Mouse (Mus musculus) C2C12 (cell line): ENCODE data around the gene Rsph1. TPM values are rescaled to one million over a fixed set of nuclear protein-coding genes. Genes with fewer than 3 reads are reported as not detected.

Source experiments
- H3K27me3 ChIP-seq: one replicate; pipeline ENCODE4 v1.6.1; 2011; ENCODE audit not compliant: control insufficient read depth, insufficient read depth, insufficient read length
- H3K36me3 ChIP-seq: one replicate; pipeline ENCODE4 v1.6.1; 2011; ENCODE audit not compliant: control insufficient read depth, insufficient read depth
- H3K4me3 ChIP-seq: one replicate; pipeline ENCODE4 v1.5.1; 2011; ENCODE audit warnings: mild to moderate bottlenecking, control low read depth; ENCODE audit not compliant: poor library complexity, insufficient read depth, severe bottlenecking
- H3K79me2 ChIP-seq: one replicate; pipeline ENCODE4 v1.6.1; 2011; ENCODE audit not compliant: control insufficient read depth, insufficient read depth
- H3K79me3 ChIP-seq: one replicate; pipeline ENCODE4 v1.6.1; 2011; ENCODE audit warnings: low read depth, control low read depth
- H3ac ChIP-seq: one replicate; pipeline ENCODE3; 2011; ENCODE audit warnings: low read depth; ENCODE audit not compliant: control insufficient read depth, insufficient read length
- CEBPB ChIP-seq: IDR thresholded peaks from one replicate; pipeline ENCODE4 v1.6.1; 2011; ENCODE audit warnings: low read depth, mild to moderate bottlenecking, control low read depth, moderate library complexity
- CTCF ChIP-seq: IDR thresholded peaks from one replicate; pipeline ENCODE4 v1.5.1; 2011; ENCODE audit not compliant: control insufficient read depth, insufficient read depth, insufficient read length
- FOSL1 ChIP-seq: IDR thresholded peaks from one replicate; pipeline ENCODE4 v1.8.0; 2011; ENCODE audit warnings: mild to moderate bottlenecking, low read length; ENCODE audit not compliant: poor library complexity, insufficient read depth, severe bottlenecking
- MAX ChIP-seq: IDR thresholded peaks from one replicate; pipeline ENCODE4 v1.6.1; 2011; ENCODE audit warnings: mild to moderate bottlenecking, control low read depth
- MYOD1 ChIP-seq: IDR thresholded peaks from one replicate; pipeline ENCODE4 v1.6.1; 2011; ENCODE audit warnings: low read depth; ENCODE audit not compliant: control insufficient read depth, insufficient read length
- MYOG ChIP-seq: IDR thresholded peaks from one replicate; pipeline ENCODE4 v1.6.1; 2011; ENCODE audit not compliant: control insufficient read depth, insufficient read length; ENCODE audit errors: extremely low read depth
- USF1 ChIP-seq: IDR thresholded peaks from one replicate; pipeline ENCODE4 v1.6.1; 2011; ENCODE audit warnings: low read depth, mild to moderate bottlenecking, control low read depth, moderate library complexity
- polyA plus RNA-seq: library from polyadenylated mRNA; unstranded; fragments of >200 nt; fragmentation: generic; extraction: Trizol; gene quantifications from one replicate; pipeline ENCODE4 v1.2.1, GENCODE M21; 2012; ENCODE audit warnings: missing spikeins

The Rsph1 gene
- polyA plus RNA-seq, 1 experiment, result 0.20 TPM

DNA sequence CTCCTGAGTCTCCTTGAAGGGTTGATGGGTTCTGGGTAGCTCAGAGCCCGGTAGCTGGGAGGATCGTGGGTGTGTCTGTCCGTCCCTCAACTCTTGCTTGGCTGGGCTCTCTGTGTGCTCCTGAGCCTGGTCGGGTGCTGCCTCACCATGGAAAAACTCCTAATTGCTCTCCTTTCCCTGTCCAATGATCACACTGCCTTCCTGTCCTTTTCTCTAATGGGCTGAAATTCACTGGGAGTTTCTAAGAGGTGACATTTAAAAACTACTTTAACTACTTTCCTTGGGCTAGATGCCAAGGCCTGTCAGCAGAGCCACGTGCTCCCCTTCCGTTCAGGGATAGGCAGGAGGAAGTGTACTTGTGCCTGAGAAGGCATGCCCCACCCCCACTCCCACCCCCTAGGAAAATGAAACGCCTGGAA is 20.3 kb upstream of the Rsph1 start:
- Histone ChIP-seq H3K79me2 (no peaks in the 10 kb centered on the region), H3K36me3 (no peaks in the 10 kb centered on the region), H3K4me3 (no peak overlapping the region), H3K27me3 (peaks cover 19% of the 10 kb centered on the region), H3K79me3 (no peaks in the 10 kb centered on the region), H3ac (no peak overlapping the region)
- TF ChIP-seq MAX (no peak), MYOG (no peak), MYOD1 (no peak), CEBPB (no peak), USF1 (no peak), FOSL1 (no peak)

DNA sequence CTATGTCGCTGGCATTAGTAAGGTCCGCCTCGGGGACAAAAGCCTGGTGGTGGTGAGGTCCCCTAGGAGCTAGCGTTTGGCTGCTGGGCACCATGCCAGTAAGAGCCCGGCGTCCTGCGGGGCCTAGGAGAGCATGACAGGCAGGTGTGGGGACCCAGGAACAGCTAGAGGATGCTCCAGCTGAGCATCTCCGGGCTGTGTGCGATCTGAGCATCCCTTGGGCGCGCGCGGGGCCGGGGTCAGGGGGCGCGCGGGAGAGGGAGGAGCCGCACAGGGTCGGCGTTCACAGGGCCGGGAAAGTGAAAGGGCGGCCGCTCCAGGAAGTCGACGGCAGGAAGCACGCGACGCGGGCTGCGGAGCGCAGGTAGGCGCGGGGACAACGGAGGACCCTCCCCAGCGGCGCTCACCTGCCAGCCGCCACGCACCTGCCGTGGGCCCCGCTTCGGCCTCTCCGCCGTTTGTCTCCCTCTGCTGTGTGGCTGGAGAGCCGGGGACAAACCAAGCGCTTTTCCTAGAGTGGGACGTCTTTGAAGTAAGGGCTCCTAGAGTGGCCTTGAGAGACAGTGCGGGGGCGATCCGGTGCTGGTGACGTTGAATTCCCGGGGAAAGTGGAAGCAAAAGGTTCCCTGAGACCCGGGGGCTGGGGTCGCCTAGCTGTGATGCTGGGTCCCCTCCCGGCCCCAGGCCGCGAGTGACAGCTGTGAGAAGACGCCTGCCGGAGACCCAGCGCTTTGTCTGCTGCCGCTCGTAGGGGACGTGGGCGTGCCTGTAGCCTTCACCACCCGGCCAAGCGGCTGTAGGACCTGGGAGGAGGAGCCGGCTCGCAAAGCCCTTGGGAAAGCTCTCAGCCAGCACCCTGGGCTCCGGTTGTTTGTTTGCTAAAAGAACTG is 19.0 kb upstream of the Rsph1 start:
- Histone ChIP-seq H3ac (no peak overlapping the region), H3K4me3 (no peak overlapping the region), H3K79me3 (no peaks in the 10 kb centered on the region), H3K27me3 (peaks cover 19% of the 10 kb centered on the region), H3K36me3 (no peaks in the 10 kb centered on the region), H3K79me2 (no peaks in the 10 kb centered on the region)
- TF ChIP-seq MAX (no peak), MYOG (no peak), CEBPB (no peak), USF1 (no peak), MYOD1 (no peak), CTCF (no peak), FOSL1 (no peak)

DNA sequence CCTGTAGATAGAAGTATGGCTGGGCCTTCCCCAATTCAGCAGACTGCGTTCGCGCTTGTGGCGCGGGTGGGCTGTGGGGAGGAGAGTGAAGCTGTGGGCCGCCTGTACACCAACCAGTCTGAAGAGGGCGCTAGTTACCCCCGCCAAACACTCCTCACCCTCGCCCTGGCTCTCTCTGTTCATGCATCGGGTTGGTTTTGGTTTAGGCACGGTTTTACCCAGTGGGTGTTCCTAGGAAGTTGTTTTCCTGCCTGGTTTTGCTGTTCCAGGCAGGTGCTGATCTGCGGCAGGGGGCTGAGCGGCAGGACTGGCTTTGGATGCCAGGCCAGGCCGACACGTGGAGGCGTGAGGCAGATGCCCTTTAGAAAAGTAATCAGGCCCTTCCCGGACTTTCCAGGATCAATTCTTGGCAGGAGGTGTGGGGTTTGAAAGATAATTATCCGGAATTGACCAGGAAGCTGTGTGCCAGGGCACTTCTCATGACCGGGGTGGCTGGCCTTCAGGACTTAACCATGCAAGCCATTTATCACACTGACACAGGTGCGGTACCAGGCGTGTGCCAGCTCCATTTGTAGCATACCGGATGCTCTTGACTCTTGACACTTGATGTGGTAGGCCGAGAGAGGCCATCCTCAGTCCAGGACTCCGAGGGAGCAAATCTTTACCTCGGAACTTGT is 18.2 kb upstream of the Rsph1 start:
- TF ChIP-seq FOSL1, result no peak
- no peak for TF ChIP-seq MYOD1
- TF ChIP-seq USF1, result no peak
- TF ChIP-seq MAX, result no peak
- TF ChIP-seq CEBPB, result no peak
- TF ChIP-seq MYOG, result no peak
- TF ChIP-seq CTCF, result no peak
- no peak overlapping the region for H3ac ChIP-seq
- H3K79me2 ChIP-seq, result no peaks in the 10 kb centered on the region
- H3K27me3 ChIP-seq, result peaks cover 19% of the 10 kb centered on the region
- no peak overlapping the region for H3K4me3 ChIP-seq
- H3K79me3 ChIP-seq, result no peaks in the 10 kb centered on the region
- H3K36me3 ChIP-seq, result no peaks in the 10 kb centered on the region

DNA sequence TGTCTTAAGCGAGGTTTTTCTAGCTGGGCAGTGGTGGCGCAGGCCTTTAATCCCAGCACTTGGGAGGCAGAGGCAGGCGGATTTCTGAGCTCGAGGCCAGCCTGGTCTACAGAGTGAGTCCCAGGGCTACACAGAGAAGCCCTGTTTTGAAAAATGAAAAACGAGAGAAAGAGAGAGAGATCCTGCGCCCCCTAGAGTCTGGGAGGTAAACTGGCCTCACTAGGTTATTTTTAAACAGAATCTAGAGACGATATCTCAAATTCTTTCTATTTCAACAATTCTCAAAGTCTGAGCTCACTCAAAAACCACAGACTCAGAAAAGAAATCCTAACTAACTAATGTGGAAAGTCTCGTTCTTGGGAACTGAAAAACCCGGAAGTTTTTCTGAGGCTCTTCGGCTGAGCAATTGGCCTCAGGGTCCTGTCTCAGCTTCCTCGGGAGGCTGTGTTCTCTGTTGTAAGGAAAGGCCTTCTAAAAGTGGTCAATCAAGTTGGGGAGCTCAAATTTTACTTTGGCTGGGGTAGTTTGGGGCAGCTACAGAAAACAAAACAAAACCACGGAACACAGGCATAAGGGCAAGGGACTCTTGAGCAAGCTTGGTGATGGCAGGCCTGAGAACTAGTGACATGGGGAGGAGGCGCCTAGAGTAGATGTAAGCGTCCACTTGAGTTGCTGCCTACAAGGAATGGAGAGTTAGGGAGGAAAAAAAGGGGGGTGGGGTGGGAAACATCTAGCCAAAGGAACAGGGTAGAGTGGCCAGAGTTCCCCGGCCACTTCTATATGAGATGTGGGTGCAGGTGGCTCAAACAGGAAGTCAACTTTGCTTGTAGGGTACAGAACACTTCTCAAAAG is 17.4 kb upstream of the Rsph1 start:
- Histone ChIP-seq H3K79me3 (no peaks in the 10 kb centered on the region), H3ac (no peak overlapping the region), H3K79me2 (no peaks in the 10 kb centered on the region), H3K36me3 (no peaks in the 10 kb centered on the region), H3K4me3 (no peak overlapping the region), H3K27me3 (peaks cover 19% of the 10 kb centered on the region)
- no peak for TF ChIP-seq MAX
- no peak for TF ChIP-seq MYOD1

DNA sequence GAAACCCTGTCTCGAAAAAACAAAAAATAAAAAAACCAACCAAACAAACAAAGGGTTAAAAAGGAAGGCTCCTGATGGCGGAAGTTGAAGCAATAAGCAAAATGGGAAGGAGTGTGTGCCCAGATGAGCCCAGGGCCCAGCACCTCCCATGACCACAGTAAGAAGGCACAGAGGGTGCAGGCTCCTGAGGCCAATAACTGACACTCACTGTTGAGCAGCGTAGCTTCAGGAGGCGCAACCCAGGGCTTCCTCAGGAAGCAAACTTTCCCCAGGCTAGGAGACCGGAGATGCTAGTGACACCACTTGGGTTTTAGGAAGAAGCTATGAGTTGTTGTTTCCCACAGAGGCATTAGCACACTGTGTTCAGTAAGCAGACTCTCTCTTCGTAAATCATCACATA is 13.7 kb upstream of the Rsph1 start:
- Histone ChIP-seq H3K79me3 (no peaks in the 10 kb centered on the region), H3K79me2 (no peaks in the 10 kb centered on the region), H3ac (no peak overlapping the region), H3K36me3 (no peaks in the 10 kb centered on the region), H3K4me3 (no peak overlapping the region), H3K27me3 (peaks cover 8% of the 10 kb centered on the region)
- no peak for TF ChIP-seq MYOD1
- TF ChIP-seq CEBPB, result no peak
- TF ChIP-seq MYOG, result no peak
- no peak for TF ChIP-seq CTCF
- TF ChIP-seq MAX, result no peak
- TF ChIP-seq USF1, result no peak
- TF ChIP-seq FOSL1, result no peak
